Mouse (Mus musculus) liver, postnatal 0 days (tissue): ENCODE measurements at regions not wholly inside any gene's neighbourhood (a gene's known extent, or its start where the extent isn't known, plus 50 kb on each side); places are given as distances from the start of the nearest gene placed in this dataset.

ENCODE experiments used
- CTCF ChIP-seq: sonication (generic); IDR thresholded peaks from 2 replicates; pipeline ENCODE4 v1.5.1; 2016; ENCODE audit warnings: antibody characterized with exemption, low read depth
- EP300 ChIP-seq: IDR thresholded peaks from 2 replicates; pipeline ENCODE4 v1.6.1; 2016; ENCODE audit warnings: antibody characterized with exemption, low read depth, mild to moderate bottlenecking

- TF ChIP-seq CTCF = no peak
- no peak for TF ChIP-seq EP300
These were observed 148.7 kb upstream of the Id2 start for GRCm38 (mm10) chr12:25245661-25246060.
